Mouse (Mus musculus) ES-Bruce4 (cell line): ENCODE measurements around the gene Rbpjl. TPM values are rescaled to one million over a fixed set of nuclear protein-coding genes. Genes with fewer than 3 reads are reported as not detected.
A peak's percentile ranks its signal among the peaks of the same experiment; 100 is the strongest.

Experiments
- H3K27ac ChIP-seq: 2 replicates; pipeline ENCODE4 v1.5.1; 2012; ENCODE audit warnings: low read length, inconsistent platforms; ENCODE audit not compliant: insufficient read depth
- H3K27me3 ChIP-seq: 2 replicates; pipeline ENCODE4 v1.6.1; 2012; ENCODE audit warnings: mild to moderate bottlenecking, low read length, inconsistent platforms; ENCODE audit not compliant: control insufficient read depth, poor library complexity, insufficient read depth, severe bottlenecking
- H3K36me3 ChIP-seq: 2 replicates; pipeline ENCODE4 v1.6.1; 2012; ENCODE audit warnings: inconsistent platforms, mild to moderate bottlenecking, low read length, moderate library complexity; ENCODE audit not compliant: control insufficient read depth, poor library complexity, insufficient read depth, severe bottlenecking
- H3K4me1 ChIP-seq: one replicate; pipeline ENCODE4 v1.8.1; 2011; ENCODE audit warnings: low read length; ENCODE audit not compliant: control insufficient read depth, insufficient read depth
- H3K4me3 ChIP-seq: 2 replicates; pipeline ENCODE4 v1.5.1; 2011; ENCODE audit warnings: low read depth, mild to moderate bottlenecking, low read length
- H3K9ac ChIP-seq: 2 replicates; pipeline ENCODE4 v1.6.1; 2012; ENCODE audit warnings: low read depth, mild to moderate bottlenecking, inconsistent platforms; ENCODE audit not compliant: poor library complexity, severe bottlenecking
- H3K9me3 ChIP-seq: replicated peaks from 2 replicates; pipeline ENCODE4 v1.6.1; 2012; ENCODE audit warnings: mild to moderate bottlenecking, low read length, inconsistent platforms; ENCODE audit not compliant: control insufficient read depth, poor library complexity, insufficient read depth, severe bottlenecking
- CTCF ChIP-seq: IDR thresholded peaks from one replicate; pipeline ENCODE4 v1.8.1; 2011; ENCODE audit warnings: low read depth, low read length
- EP300 ChIP-seq: IDR thresholded peaks from 2 replicates; pipeline ENCODE4 v1.6.1; 2011; ENCODE audit warnings: low read depth, low read length; ENCODE audit not compliant: insufficient read depth
- POLR2A ChIP-seq: IDR thresholded peaks from one replicate; pipeline ENCODE4 v1.8.1; 2011; ENCODE audit warnings: low read length; ENCODE audit not compliant: insufficient read depth
- polyA plus RNA-seq: library from polyadenylated mRNA; stranded (reverse); fragments of >200 nt; gene quantifications from 2 replicates; pipeline ENCODE4 v1.2.4, GENCODE M21; 2011; ENCODE audit warnings: low read depth; ENCODE audit not compliant: missing spikeins, insufficient read depth, insufficient read length

Rbpjl gene
- polyA plus RNA-seq, 1 experiment: not detected

- Histone ChIP-seq H3K36me3 (no peaks in the 10 kb centered on the region), H3K9me3 (no peaks in the 10 kb centered on the region), H3K9ac (no peak overlapping the region), H3K4me1 (no peaks in the 10 kb centered on the region), H3K4me3 (no peak overlapping the region), H3K27ac (no peak overlapping the region), H3K27me3 (no peaks in the 10 kb centered on the region)
- no peak for TF ChIP-seq POLR2A
- TF ChIP-seq EP300: no peak
- no peak for TF ChIP-seq CTCF
Observed at GRCm38 (mm10) chr2:164377478-164378426, 25.2 kb upstream of the Rbpjl start.

- TF ChIP-seq CTCF (peak; percentile 94), POLR2A (no peak), EP300 (no peak)
Observed at GRCm38 (mm10) chr2:164381726-164382125, 21.2 kb upstream of the Rbpjl start.

GRCm38 (mm10) chr2:164382971-164383370 is 20.0 kb upstream of the Rbpjl start:
- H3K9ac ChIP-seq: no peak overlapping the region
- H3K27me3 ChIP-seq: no peaks in the 10 kb centered on the region
- H3K4me3 ChIP-seq: no peak overlapping the region
- no peak overlapping the region for H3K27ac ChIP-seq
- no peaks in the 10 kb centered on the region for H3K36me3 ChIP-seq
- H3K9me3 ChIP-seq: no peaks in the 10 kb centered on the region
- peaks cover 2% of the 10 kb centered on the region for H3K4me1 ChIP-seq
- TF ChIP-seq POLR2A (no peak), CTCF (no peak), EP300 (no peak)

More at GRCm38 (mm10) chr2:164381726-164382125, 21.2 kb upstream of the Rbpjl start:
- Histone ChIP-seq H3K27me3 (no peaks in the 10 kb centered on the region), H3K27ac (no peak overlapping the region), H3K9ac (no peak overlapping the region), H3K9me3 (no peaks in the 10 kb centered on the region), H3K4me1 (peaks cover 2% of the 10 kb centered on the region), H3K36me3 (no peaks in the 10 kb centered on the region), H3K4me3 (no peak overlapping the region)

- H3K4me3 ChIP-seq: no peak overlapping the region
- no peaks in the 10 kb centered on the region for H3K9me3 ChIP-seq
- peaks cover 2% of the 10 kb centered on the region for H3K4me1 ChIP-seq
- H3K9ac ChIP-seq: no peak overlapping the region
- H3K27me3 ChIP-seq: no peaks in the 10 kb centered on the region
- H3K27ac ChIP-seq: no peak overlapping the region
- TF ChIP-seq CTCF (no peak), POLR2A (no peak), EP300 (no peak)
- H3K36me3 ChIP-seq: no peaks in the 10 kb centered on the region
Observed at GRCm38 (mm10) chr2:164383656-164384399, 19.1 kb upstream of the Rbpjl start.

GRCm38 (mm10) chr2:164385927-164386763 is 16.8 kb upstream of the Rbpjl start:
- Histone ChIP-seq H3K9me3 (no peaks in the 10 kb centered on the region), H3K4me1 (peaks cover 2% of the 10 kb centered on the region), H3K4me3 (peak overlapping the region; percentile 24; the same call in 1 of the 2 replicates), H3K27ac (no peak overlapping the region), H3K36me3 (no peaks in the 10 kb centered on the region), H3K27me3 (no peaks in the 10 kb centered on the region), H3K9ac (no peak overlapping the region)
- no peak for TF ChIP-seq CTCF
- TF ChIP-seq POLR2A: no peak
- no peak for TF ChIP-seq EP300
